Mouse (Mus musculus) left cerebral cortex, adult 2 months (tissue): ENCODE results near the gene Fopnl. TPM values are rescaled to one million over a fixed set of nuclear protein-coding genes. Genes with fewer than 3 reads are reported as not detected.

Experiments used
- DNase-seq, 2 experiments: peaks; one replicate each; pipeline ENCODE4 v3.0.0; 2021 to 2022; ENCODE audit warnings: low spot score in 2 of 2, mixed read lengths in 1 of 2; ENCODE audit errors: extremely low spot score in 1 of 2
- H3K27ac ChIP-seq: fragments of 200-600 bp; 2 replicates; pipeline ENCODE4 v1.8.1; 2022
- H3K4me3 ChIP-seq: fragments of 200-600 bp; 2 replicates; pipeline ENCODE4 v1.8.1; 2022
- CTCF ChIP-seq: fragments of 200-600 bp; IDR thresholded peaks from 2 replicates; pipeline ENCODE4 v1.8.1; 2022; ENCODE audit warnings: antibody characterized with exemption, mild to moderate bottlenecking, moderate library complexity
- intact Hi-C: fragments of 180-260 bp; cut with DNase I; formaldehyde crosslinking; loops from one replicate; pipeline ENCODE4 v1.15.1; 2025
- total RNA-seq, 2 experiments: library from RNA; stranded (reverse); gene quantifications; 2 replicates each; pipeline ENCODE4 v1.2.3; 2021

The Fopnl gene
- total RNA-seq, 2 experiments from 2014 or later, result 48.6 to 50.0 TPM

- TF ChIP-seq CTCF, result no peak
- Histone ChIP-seq H3K27ac (no peak overlapping the region), H3K4me3 (no peak overlapping the region)
- intact Hi-C loops, result no loop called here
- no peak for DNase-seq
These were observed 52.7 kb downstream of the Fopnl start for GRCm38 (mm10) chr16:14264504-14264903.

- TF ChIP-seq CTCF, result no peak
- intact Hi-C loops, result no loop called here
- no peak for DNase-seq
- Histone ChIP-seq H3K27ac (no peak overlapping the region), H3K4me3 (no peak overlapping the region)
These were observed 54.0 kb downstream of the Fopnl start for GRCm38 (mm10) chr16:14263241-14263640.

GRCm38 (mm10) chr16:14262410-14262809 is 54.8 kb downstream of the Fopnl start:
- Histone ChIP-seq H3K4me3 (no peak overlapping the region), H3K27ac (no peak overlapping the region)
- DNase-seq, result no peak
- no peak for TF ChIP-seq CTCF
- intact Hi-C loops, result no loop called here

GRCm38 (mm10) chr16:14258856-14259255 is 58.3 kb downstream of the Fopnl start:
- DNase-seq, result no peak
- Histone ChIP-seq H3K27ac (no peak overlapping the region), H3K4me3 (no peak overlapping the region)
- TF ChIP-seq CTCF, result no peak
- intact Hi-C loops, result no loop called here

GRCm38 (mm10) chr16:14253586-14253985 is 63.6 kb downstream of the Fopnl start:
- DNase-seq, result no peak
- no peak overlapping the region for H3K27ac ChIP-seq
- intact Hi-C loops, result no loop called here
- no peak overlapping the region for H3K4me3 ChIP-seq
- TF ChIP-seq CTCF, result no peak

- intact Hi-C loops, result no loop called here
- no peak overlapping the region for H3K27ac ChIP-seq
- no peak for TF ChIP-seq CTCF
- no peak for DNase-seq
- H3K4me3 ChIP-seq, result no peak overlapping the region
These were observed 64.3 kb downstream of the Fopnl start for GRCm38 (mm10) chr16:14252877-14253276.

- Histone ChIP-seq H3K4me3 (no peak overlapping the region), H3K27ac (no peak overlapping the region)
- DNase-seq, result no peak
- no peak for TF ChIP-seq CTCF
- intact Hi-C loops, result no loop called here
These were observed 67.3 kb downstream of the Fopnl start for GRCm38 (mm10) chr16:14249913-14250312.

Other genes with a start within 250 kb of the Fopnl start
- gene Nde1, start 154.1 kb downstream of the Fopnl start, total RNA-seq, result 10 to 100 TPM; 15.9 to 19.1 TPM
- 100 to 1,000 TPM; 162 TPM for gene Marf1, start 154.1 kb downstream of the Fopnl start, total RNA-seq
- gene Myh11, start 26.0 kb downstream of the Fopnl start, total RNA-seq, result 1 to 10 TPM; 4.7 to 5.0 TPM
- gene Abcc1, start 44.2 kb upstream of the Fopnl start, total RNA-seq, result 10 to 100 TPM; 16.4 to 18.4 TPM
- gene A630010A05Rik, start 244.9 kb upstream of the Fopnl start, total RNA-seq, result not detected